Mouse (Mus musculus): ENCODE measurements around the gene Dyx1c1. TPM values are rescaled to one million over a fixed set of nuclear protein-coding genes. Genes with fewer than 3 reads are reported as not detected.
A peak's percentile ranks its signal among the peaks of the same experiment; 100 is the strongest.

The Dyx1c1 gene
- 0.45 and 0.84 TPM in 2 replicates for polyA plus RNA-seq (2015; fragmentation: Nextera tagmentation; extraction: Ambion mirVana)

- H3K27ac ChIP-seq (ENCODE audit: low read length): peak within 1 kb of the TSS; percentile 11; the same call in 1 of the 2 replicates
- peak within 1 kb of the TSS; percentile 77 for H3K9ac ChIP-seq (ENCODE audit: low read length)
- peak within 1 kb of the TSS; percentile 84 for H3K4me3 ChIP-seq (ENCODE audit: low read length)
- peak; percentile 84 for ATAC-seq (replicated peaks; ENCODE audit: extremely low read depth, insufficient read depth, low FRiP score)
- H3K4me2 ChIP-seq (ENCODE audit: low read depth, low read length): peak within 1 kb of the TSS; percentile 88
- H3K36me3 ChIP-seq (ENCODE audit: control insufficient read depth, insufficient read depth): no peaks in the 10 kb centered on the region
- no peaks in the 10 kb centered on the region for H3K9me3 ChIP-seq (replicated peaks; ENCODE audit: control insufficient read depth, low read length)
- WGBS: 3% methylated on average over 43 of the region's 43 CpGs
- H3K4me1 ChIP-seq (ENCODE audit: control insufficient read depth, insufficient read depth, low read length): no peaks in the 10 kb centered on the region
- H3K27me3 ChIP-seq (ENCODE audit: control insufficient read depth, insufficient read depth, low read length): no peaks in the 10 kb centered on the region
Measured at GRCm38 (mm10) chr9:72958521-72959450, at the start of gene Dyx1c1, which contains the start of gene Gm44503. TSS of gene Dyx1c1 (plus strand) at chr9:72958785. TSS of gene Gm44503 (plus strand) at chr9:72958852.

GRCm38 (mm10) chr9:72911381-72911780 is 47.2 kb upstream of the Dyx1c1 start:
- H3K9me3 ChIP-seq (replicated peaks; ENCODE audit: control insufficient read depth, low read length): no peaks in the 10 kb centered on the region
- H3K27ac ChIP-seq (ENCODE audit: low read length): no peak overlapping the region
- no peak for ATAC-seq (replicated peaks; ENCODE audit: extremely low read depth, insufficient read depth, low FRiP score)
- no peaks in the 10 kb centered on the region for H3K4me1 ChIP-seq (ENCODE audit: control insufficient read depth, insufficient read depth, low read length)
- 81% methylated on average over 2 of the region's 2 CpGs for WGBS
- no peaks in the 10 kb centered on the region for H3K27me3 ChIP-seq (ENCODE audit: control insufficient read depth, insufficient read depth, low read length)
- no peaks in the 10 kb centered on the region for H3K36me3 ChIP-seq (ENCODE audit: control insufficient read depth, insufficient read depth)
- no peak overlapping the region for H3K9ac ChIP-seq (ENCODE audit: low read length)
- H3K4me3 ChIP-seq (ENCODE audit: low read length): no peak overlapping the region
- H3K4me2 ChIP-seq (ENCODE audit: low read depth, low read length): no peak overlapping the region

GRCm38 (mm10) chr9:72913551-72913950 is 45.0 kb upstream of the Dyx1c1 start:
- no peaks in the 10 kb centered on the region for H3K36me3 ChIP-seq (ENCODE audit: control insufficient read depth, insufficient read depth)
- WGBS: 58% methylated on average over 6 of the region's 6 CpGs
- H3K9me3 ChIP-seq (replicated peaks; ENCODE audit: control insufficient read depth, low read length): no peaks in the 10 kb centered on the region
- peak overlapping the region; percentile 17 for H3K4me2 ChIP-seq (ENCODE audit: low read depth, low read length)
- H3K27ac ChIP-seq (ENCODE audit: low read length): no peak overlapping the region
- no peaks in the 10 kb centered on the region for H3K4me1 ChIP-seq (ENCODE audit: control insufficient read depth, insufficient read depth, low read length)
- no peak overlapping the region for H3K4me3 ChIP-seq (ENCODE audit: low read length)
- no peak for ATAC-seq (replicated peaks; ENCODE audit: extremely low read depth, insufficient read depth, low FRiP score)
- no peaks in the 10 kb centered on the region for H3K27me3 ChIP-seq (ENCODE audit: control insufficient read depth, insufficient read depth, low read length)
- H3K9ac ChIP-seq (ENCODE audit: low read length): no peak overlapping the region

GRCm38 (mm10) chr9:72915728-72916127 is 42.9 kb upstream of the Dyx1c1 start:
- ATAC-seq (replicated peaks; ENCODE audit: extremely low read depth, insufficient read depth, low FRiP score): no peak
- Histone ChIP-seq H3K27ac (ENCODE audit: low read length) (no peak overlapping the region), H3K4me3 (ENCODE audit: low read length) (no peak overlapping the region), H3K36me3 (ENCODE audit: control insufficient read depth, insufficient read depth) (no peaks in the 10 kb centered on the region), H3K4me2 (ENCODE audit: low read depth, low read length) (no peak overlapping the region), H3K9me3 (replicated peaks; ENCODE audit: control insufficient read depth, low read length) (no peaks in the 10 kb centered on the region), H3K4me1 (ENCODE audit: control insufficient read depth, insufficient read depth, low read length) (no peaks in the 10 kb centered on the region), H3K9ac (ENCODE audit: low read length) (no peak overlapping the region), H3K27me3 (ENCODE audit: control insufficient read depth, insufficient read depth, low read length) (no peaks in the 10 kb centered on the region)
- 46% methylated on average over 7 of the region's 7 CpGs for WGBS

GRCm38 (mm10) chr9:72923068-72923467 is 35.5 kb upstream of the Dyx1c1 start:
- Histone ChIP-seq H3K4me2 (ENCODE audit: low read depth, low read length) (no peak overlapping the region), H3K27ac (ENCODE audit: low read length) (no peak overlapping the region), H3K36me3 (ENCODE audit: control insufficient read depth, insufficient read depth) (no peaks in the 10 kb centered on the region), H3K4me1 (ENCODE audit: control insufficient read depth, insufficient read depth, low read length) (no peaks in the 10 kb centered on the region; the same call in 1 of the 2 replicates), H3K4me3 (ENCODE audit: low read length) (no peak overlapping the region), H3K27me3 (ENCODE audit: control insufficient read depth, insufficient read depth, low read length) (peaks cover 7% of the 10 kb centered on the region), H3K9me3 (replicated peaks; ENCODE audit: control insufficient read depth, low read length) (no peaks in the 10 kb centered on the region), H3K9ac (ENCODE audit: low read length) (no peak overlapping the region)
- 91% methylated on average over 3 of the region's 3 CpGs for WGBS
- no peak for ATAC-seq (replicated peaks; ENCODE audit: extremely low read depth, insufficient read depth, low FRiP score)

- WGBS: under 1% methylated on average over 90 of the region's 108 CpGs
- peak; percentile 89 for ATAC-seq (replicated peaks; ENCODE audit: extremely low read depth, insufficient read depth, low FRiP score)
- H3K9me3 ChIP-seq (replicated peaks; ENCODE audit: control insufficient read depth, low read length): no peaks in the 10 kb centered on the region
- peak within 1 kb of the TSS; percentile 81 for H3K4me3 ChIP-seq (ENCODE audit: low read length)
- H3K27me3 ChIP-seq (ENCODE audit: control insufficient read depth, insufficient read depth, low read length): peaks cover 7% of the 10 kb centered on the region
- H3K4me1 ChIP-seq (ENCODE audit: control insufficient read depth, insufficient read depth, low read length): no peaks in the 10 kb centered on the region; the same call in 1 of the 2 replicates
- H3K36me3 ChIP-seq (ENCODE audit: control insufficient read depth, insufficient read depth): no peaks in the 10 kb centered on the region
- H3K4me2 ChIP-seq (ENCODE audit: low read depth, low read length): peak within 1 kb of the TSS; percentile 92
- peak within 1 kb of the TSS; percentile 86 for H3K9ac ChIP-seq (ENCODE audit: low read length)
- peak within 1 kb of the TSS; percentile 76 for H3K27ac ChIP-seq (ENCODE audit: low read length)
Measured at GRCm38 (mm10) chr9:72925021-72925934, 33.3 kb upstream of the Dyx1c1 start, which contains the start of gene Pygo1. TSS of gene Pygo1 (plus strand) at chr9:72925645.

GRCm38 (mm10) chr9:72925935-72926258 is 32.7 kb upstream of the Dyx1c1 start:
- H3K9ac ChIP-seq (ENCODE audit: low read length): peak overlapping the region; percentile 86
- H3K4me2 ChIP-seq (ENCODE audit: low read depth, low read length): peak overlapping the region; percentile 92
- H3K36me3 ChIP-seq (ENCODE audit: control insufficient read depth, insufficient read depth): no peaks in the 10 kb centered on the region
- H3K27me3 ChIP-seq (ENCODE audit: control insufficient read depth, insufficient read depth, low read length): peaks cover 7% of the 10 kb centered on the region
- H3K4me3 ChIP-seq (ENCODE audit: low read length): peak overlapping the region; percentile 81
- WGBS: 4% methylated on average over 20 of the region's 20 CpGs
- no peaks in the 10 kb centered on the region for H3K9me3 ChIP-seq (replicated peaks; ENCODE audit: control insufficient read depth, low read length)
- H3K4me1 ChIP-seq (ENCODE audit: control insufficient read depth, insufficient read depth, low read length): no peaks in the 10 kb centered on the region; the same call in 1 of the 2 replicates
- peak overlapping the region; percentile 76 for H3K27ac ChIP-seq (ENCODE audit: low read length)
- peak; percentile 70 for ATAC-seq (replicated peaks; ENCODE audit: extremely low read depth, insufficient read depth, low FRiP score)

- Histone ChIP-seq H3K27me3 (ENCODE audit: control insufficient read depth, insufficient read depth, low read length) (peaks cover 7% of the 10 kb centered on the region), H3K4me2 (ENCODE audit: low read depth, low read length) (no peak overlapping the region), H3K4me3 (ENCODE audit: low read length) (no peak overlapping the region), H3K27ac (ENCODE audit: low read length) (no peak overlapping the region), H3K36me3 (ENCODE audit: control insufficient read depth, insufficient read depth) (no peaks in the 10 kb centered on the region), H3K9ac (ENCODE audit: low read length) (no peak overlapping the region), H3K4me1 (ENCODE audit: control insufficient read depth, insufficient read depth, low read length) (no peaks in the 10 kb centered on the region; the same call in 1 of the 2 replicates), H3K9me3 (replicated peaks; ENCODE audit: control insufficient read depth, low read length) (no peaks in the 10 kb centered on the region; the same call in 1 of the 2 replicates)
- WGBS: 80% methylated on average over 13 of the region's 13 CpGs
- no peak for ATAC-seq (replicated peaks; ENCODE audit: extremely low read depth, insufficient read depth, low FRiP score)
Measured at GRCm38 (mm10) chr9:72931166-72931790, 27.3 kb upstream of the Dyx1c1 start.

Data from heart, embryonic 16.5 days (tissue).